In the genomic region with DNA sequence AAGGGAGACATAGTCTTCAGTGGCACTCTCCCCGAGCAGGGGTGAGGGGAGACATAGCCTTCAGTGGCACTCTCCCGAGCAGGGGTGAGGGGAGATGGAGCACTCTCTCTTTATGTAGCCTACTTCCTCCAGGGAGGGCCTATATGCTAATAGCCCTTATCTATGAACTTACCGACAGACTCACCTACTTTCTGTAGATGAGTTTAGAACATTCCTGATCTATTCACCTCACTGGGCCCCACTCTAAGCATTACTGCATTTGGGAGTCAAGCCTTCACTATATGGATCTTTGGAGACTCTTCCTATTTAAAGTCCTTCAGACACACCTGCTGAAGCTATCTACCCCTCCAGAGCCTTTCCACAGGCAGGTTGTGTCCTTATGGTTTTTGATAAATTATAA, we compare ENCODE assay signal across 8 mouse cellular contexts. TPM values are rescaled to one million over a fixed set of nuclear protein-coding genes. Genes with fewer than 3 reads are reported as not detected.
A peak's percentile ranks its signal among the peaks of the same experiment; 100 is the strongest.
DNase-seq lines count a peak whose midpoint lies in the region; ATAC-seq and TF ChIP-seq lines count a peak whose summit lies in the region.

No protein-coding gene starts in this region.

- peak; percentile 24; the same call in 1 of the 2 replicates for ATAC-seq in frontal cortex, adult (ENCODE audit: low TSS enrichment)
- peak; percentile 41 for ATAC-seq in megakaryocyte, adult 5-6 weeks (ENCODE audit: poor library complexity, severe bottlenecking)

- peak overlapping the region; percentile 73 for H3K9ac ChIP-seq in MEL (ENCODE audit: control insufficient read depth, low read depth, low read length, poor library complexity, severe bottlenecking)

- TF ChIP-seq EP300 in MEL (IDR thresholded peaks at IDR 0.05; ENCODE audit: low read depth in 1 of 2, low read length in 2 of 2) = no peak

- H3K79me2 ChIP-seq in MEL (ENCODE audit: control insufficient read depth, insufficient read depth, low read length, poor library complexity) = no peaks in the 10 kb centered on the region

- H3K36me3 ChIP-seq in MEL (ENCODE audit: control insufficient read depth in 1 of 2, insufficient read depth in 2 of 2, low read length in 2 of 2) = no peaks in the 10 kb centered on the region; a peak in 1 of 4 replicates
- no peaks in the 10 kb centered on the region for H3K36me3 ChIP-seq in hindbrain, embryonic 10.5 days

- WGBS in hindbrain, embryonic 10.5 days = 45% methylated on average over 3 of the region's 3 CpGs

- no peak for TF ChIP-seq POLR2A in MEL (IDR thresholded peaks at IDR 0.05; ENCODE audit: control insufficient read depth in 1 of 2, insufficient read depth in 1 of 2, low read depth in 1 of 2, low read length in 2 of 2, poor library complexity in 1 of 2)

- no peak for DNase-seq in frontal cortex, postnatal 36 days (ENCODE audit: low spot score in 2 of 2)
- no peak for DNase-seq in MEL (ENCODE audit: low read depth, low spot score)
- DNase-seq in hindbrain, embryonic 10.5 days (ENCODE audit: low spot score) = no peak
- no peak for DNase-seq in spleen, postnatal 10 days (ENCODE audit: low spot score in 2 of 2)
- no peak for DNase-seq in frontal cortex, postnatal 14 days (ENCODE audit: low spot score in 2 of 2)
- DNase-seq in cerebellum, postnatal 25 days = no peak

- peaks cover 0 to 2% of the 10 kb centered on the region in 2 experiments; a peak in 2 of 4 replicates for H3K27me3 ChIP-seq in MEL (ENCODE audit: control insufficient read depth in 1 of 2, insufficient read depth in 2 of 2, low read length in 2 of 2)
- no peaks in the 10 kb centered on the region; the same call in 1 of the 2 replicates for H3K27me3 ChIP-seq in hindbrain, embryonic 10.5 days (ENCODE audit: insufficient read depth, poor library complexity, severe bottlenecking)

- no peak overlapping the region for H3K27ac ChIP-seq in MEL (ENCODE audit: control insufficient read depth, low read depth, low read length)
- peak overlapping the region; percentile 83 for H3K27ac ChIP-seq in hindbrain, embryonic 10.5 days

- no peak for TF ChIP-seq RAD21 in MEL (IDR thresholded peaks at IDR 0.05; ENCODE audit: low read depth, low read length)

- no peaks in the 10 kb centered on the region for H3K9me3 ChIP-seq in MEL (replicated peaks; ENCODE audit: insufficient read depth, low read length)
- no peaks in the 10 kb centered on the region for H3K9me3 ChIP-seq in hindbrain, embryonic 10.5 days

- TF ChIP-seq CTCF in MEL (IDR thresholded peaks at IDR 0.05 in 2 of 3, conservative IDR thresholded peaks at IDR 0.05 in 1 of 3; ENCODE audit: control insufficient read depth in 1 of 3, insufficient read depth in 1 of 3, low read depth in 2 of 3, low read length in 3 of 3, poor library complexity in 1 of 3, severe bottlenecking in 1 of 3) = no peak

- peak overlapping the region; percentile 58 to 73 for H3K4me3 ChIP-seq in MEL (ENCODE audit: control insufficient read depth in 1 of 2, insufficient read depth in 1 of 2, low read depth in 2 of 2, low read length in 2 of 2)
- H3K4me3 ChIP-seq in hindbrain, embryonic 10.5 days = peak overlapping the region; percentile 37

- peaks cover 3% of the 10 kb centered on the region in 2 experiments; a peak in 2 of 4 replicates for H3K4me1 ChIP-seq in MEL (ENCODE audit: control insufficient read depth in 1 of 2, insufficient read depth in 2 of 2, low read length in 2 of 2)
- no peaks in the 10 kb centered on the region; the same call in 1 of the 2 replicates for H3K4me1 ChIP-seq in hindbrain, embryonic 10.5 days (replicated peaks)

TF ChIP-seq in MEL, 35 proteins besides CTCF, POLR2A, EP300 and RAD21:
- TF ChIP-seq MYB (IDR thresholded peaks at IDR 0.05; ENCODE audit: low read depth, low read length) (no peak), BHLHE40 (IDR thresholded peaks at IDR 0.05; ENCODE audit: borderline replicate concordance, low read depth, low read length) (no peak), MXI1 (IDR thresholded peaks at IDR 0.05; ENCODE audit: low read depth, low read length) (no peak), SMC3 (IDR thresholded peaks at IDR 0.05; ENCODE audit: low read depth, low read length) (no peak), ZC3H11A (IDR thresholded peaks at IDR 0.05; ENCODE audit: low read depth, low read length) (no peak), USF2 (IDR thresholded peaks at IDR 0.05; ENCODE audit: borderline replicate concordance in 1 of 2, insufficient read depth in 1 of 2, low read depth in 1 of 2, low read length in 2 of 2) (no peak), GATA1 (IDR thresholded peaks at IDR 0.05; ENCODE audit: low read depth, low read length) (peak; percentile 18; the same call in 1 of the 2 replicates)
TF ChIP-seq in MEL: peak in this region for 1.

RNA-seq across cellular contexts. Expression of a gene that starts 52.1 kb away (rescaled TPM):
- total RNA-seq in MEL (2012; rRNA removed) = 22.6 and 25.9 TPM in 2 replicates
- polyA plus RNA-seq in MEL (2012; ENCODE audit: insufficient read depth in 1 of 2, insufficient read length in 2 of 2, low read depth in 1 of 2, low replicate concordance in 2 of 2, missing spikeins in 1 of 2) = 10 to 100 TPM; 50.4 to 84.8 TPM
- polyA plus RNA-seq in hindbrain, embryonic 10.5 days (2016; fragmentation: Nextera tagmentation; extraction: Ambion mirVana) = 13.9 and 17.4 TPM in 2 replicates
- total RNA-seq in megakaryocyte, adult 5-6 weeks (2015) = 21.9 and 25.7 TPM in 2 replicates
- total RNA-seq in megakaryocyte, adult 5-6 weeks (2017) = 24.7 and 28.5 TPM in 2 replicates
